Mouse (Mus musculus): Measurements from ENCODE around the gene Lipm. TPM values are rescaled to one million over a fixed set of nuclear protein-coding genes. Genes with fewer than 3 reads are reported as not detected.

The Lipm gene
- polyA plus RNA-seq, 1 experiment from 2014 or later: not detected

DNA sequence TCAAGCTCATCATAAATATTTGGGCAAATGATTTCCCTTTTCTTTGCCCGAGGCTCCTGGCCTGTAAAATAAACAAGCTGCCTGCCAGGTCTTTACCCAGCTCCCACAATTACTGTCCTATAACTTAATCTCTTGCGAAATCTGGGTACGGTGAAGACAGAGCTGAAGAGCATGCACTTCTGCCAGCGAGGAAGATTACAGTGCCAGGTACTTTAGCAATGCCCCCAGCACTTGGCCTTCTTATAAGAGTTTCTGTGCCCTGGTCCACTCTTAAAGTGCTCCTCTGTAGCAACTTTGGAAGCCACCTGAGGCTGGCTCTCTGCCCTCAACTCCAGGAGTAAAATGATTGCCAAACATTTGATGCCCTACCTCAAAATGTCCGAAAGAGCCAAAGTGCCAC is 5.4 kb upstream of the Lipm start:
- no peaks in the 10 kb centered on the region for H3K9me3 ChIP-seq (ENCODE audit: control insufficient read depth, low read length)
- DNase-seq (ENCODE audit: low spot score): no peak
- no peak overlapping the region for H3K4me2 ChIP-seq (ENCODE audit: low read depth, severe bottlenecking)
- no peak overlapping the region for H3K27ac ChIP-seq (replicated peaks; ENCODE audit: low read depth, low read length)
- H3K4me3 ChIP-seq (ENCODE audit: low read depth, low read length): no peak overlapping the region
- no peaks in the 10 kb centered on the region for H3K27me3 ChIP-seq (ENCODE audit: control insufficient read depth, insufficient read depth, low read length)
- no peaks in the 10 kb centered on the region for H3K36me3 ChIP-seq (ENCODE audit: control insufficient read depth, insufficient read depth, low read length)
- ATAC-seq (ENCODE audit: insufficient number of reproducible peaks, low FRiP score, low TSS enrichment, low read depth): no peak
- H3K9ac ChIP-seq (ENCODE audit: low read length): no peak overlapping the region
- no peaks in the 10 kb centered on the region for H3K4me1 ChIP-seq (ENCODE audit: control insufficient read depth, insufficient read depth, low read length)
- WGBS: 82% methylated on average over 5 of the region's 5 CpGs

DNA sequence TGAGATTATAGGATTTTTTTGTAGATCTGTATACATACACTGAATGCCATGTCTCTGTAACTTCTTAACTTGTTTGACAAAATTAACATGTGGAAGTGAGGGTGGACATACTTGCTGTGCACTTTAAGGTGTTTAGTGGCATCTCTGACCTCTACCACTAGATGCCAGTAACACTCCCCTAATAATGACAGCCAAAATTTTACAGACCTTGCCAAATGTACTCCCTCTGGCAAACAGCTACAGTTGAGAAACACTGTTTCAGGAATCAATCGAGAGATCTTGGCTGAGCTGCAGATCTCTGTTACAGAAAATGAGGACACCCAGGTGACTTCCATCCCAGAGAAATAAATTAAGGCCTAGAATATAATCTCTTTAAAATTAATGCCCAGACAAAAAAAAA is 4.5 kb upstream of the Lipm start:
- no peak overlapping the region for H3K4me2 ChIP-seq (ENCODE audit: low read depth, severe bottlenecking)
- no peaks in the 10 kb centered on the region for H3K4me1 ChIP-seq (ENCODE audit: control insufficient read depth, insufficient read depth, low read length)
- H3K36me3 ChIP-seq (ENCODE audit: control insufficient read depth, insufficient read depth, low read length): no peaks in the 10 kb centered on the region
- no peaks in the 10 kb centered on the region for H3K27me3 ChIP-seq (ENCODE audit: control insufficient read depth, insufficient read depth, low read length)
- no peaks in the 10 kb centered on the region for H3K9me3 ChIP-seq (ENCODE audit: control insufficient read depth, low read length)
- H3K9ac ChIP-seq (ENCODE audit: low read length): no peak overlapping the region
- no peak overlapping the region for H3K27ac ChIP-seq (replicated peaks; ENCODE audit: low read depth, low read length)
- H3K4me3 ChIP-seq (ENCODE audit: low read depth, low read length): no peak overlapping the region
- WGBS: 73% methylated on average over 1 of the region's 1 CpGs
- no peak for ATAC-seq (ENCODE audit: insufficient number of reproducible peaks, low FRiP score, low TSS enrichment, low read depth)
- DNase-seq (ENCODE audit: low spot score): no peak

DNA sequence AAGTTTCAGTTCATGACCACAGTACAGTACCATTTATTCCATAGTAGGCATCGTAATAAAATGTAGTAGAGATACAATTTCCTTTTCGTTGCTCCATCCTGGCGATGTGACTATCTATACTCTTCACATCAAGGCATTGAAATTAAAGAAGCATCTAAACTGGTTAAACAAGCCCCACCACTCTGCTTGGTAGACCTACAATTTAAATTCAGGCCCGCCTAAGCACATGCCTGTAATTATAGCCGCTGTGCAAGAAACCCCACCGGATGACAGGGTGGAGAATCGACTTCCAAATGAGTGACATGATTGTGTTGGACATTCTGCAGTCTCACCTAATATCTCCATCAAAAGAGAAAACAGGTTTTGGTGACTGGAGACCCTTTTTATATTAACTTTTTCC is 1.2 kb downstream of the Lipm start:
- Histone ChIP-seq H3K4me3 (ENCODE audit: low read depth, low read length) (no peak overlapping the region), H3K27ac (replicated peaks; ENCODE audit: low read depth, low read length) (no peak overlapping the region), H3K4me1 (ENCODE audit: control insufficient read depth, insufficient read depth, low read length) (no peaks in the 10 kb centered on the region), H3K9ac (ENCODE audit: low read length) (no peak overlapping the region), H3K4me2 (ENCODE audit: low read depth, severe bottlenecking) (no peak overlapping the region), H3K9me3 (ENCODE audit: control insufficient read depth, low read length) (no peaks in the 10 kb centered on the region), H3K36me3 (ENCODE audit: control insufficient read depth, insufficient read depth, low read length) (no peaks in the 10 kb centered on the region), H3K27me3 (ENCODE audit: control insufficient read depth, insufficient read depth, low read length) (no peaks in the 10 kb centered on the region)
- DNase-seq (ENCODE audit: low spot score) (no peak), ATAC-seq (ENCODE audit: insufficient number of reproducible peaks, low FRiP score, low TSS enrichment, low read depth) (no peak)
- 84% methylated on average over 7 of the region's 7 CpGs for WGBS

DNA sequence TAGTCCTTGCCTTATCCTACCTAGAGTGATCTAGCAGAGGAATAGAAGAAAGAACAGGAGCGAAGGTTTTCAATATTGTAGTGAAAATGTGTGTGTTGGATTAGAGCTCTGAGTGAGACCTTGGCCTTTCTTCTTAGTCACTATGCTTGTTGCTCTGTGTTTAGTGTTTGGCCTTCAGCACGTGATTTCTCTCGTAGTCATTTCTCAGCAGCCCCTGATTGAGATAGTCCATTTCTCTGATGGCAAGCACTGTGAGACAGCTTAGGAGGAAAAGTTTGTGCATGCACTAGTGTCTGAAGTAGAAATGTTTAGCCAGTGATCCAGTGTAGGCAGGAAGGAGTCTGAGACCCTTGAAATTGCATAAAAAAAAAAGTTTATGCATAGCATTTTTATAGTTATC is 4.1 kb downstream of the Lipm start:
- ATAC-seq (ENCODE audit: insufficient number of reproducible peaks, low FRiP score, low TSS enrichment, low read depth): no peak
- no peaks in the 10 kb centered on the region for H3K36me3 ChIP-seq (ENCODE audit: control insufficient read depth, insufficient read depth, low read length)

DNA sequence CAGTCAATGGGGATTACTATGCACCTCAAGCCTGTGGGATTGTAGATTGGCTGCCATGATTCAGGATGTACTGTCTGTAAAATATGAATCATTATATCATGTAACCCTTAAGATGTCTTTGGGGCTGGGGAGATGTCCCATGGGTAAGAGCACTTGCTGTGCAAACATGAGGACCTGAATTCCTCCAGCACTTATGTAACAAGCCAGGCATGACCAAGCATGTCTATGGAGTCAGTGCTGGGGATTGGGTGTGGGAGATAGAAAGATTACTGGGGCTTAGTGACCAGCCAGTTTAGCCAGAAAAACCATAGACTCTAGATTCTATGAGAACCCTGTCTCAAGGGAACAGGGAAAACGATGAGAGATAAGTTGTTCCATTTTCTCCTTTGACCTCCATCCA is 18.4 kb downstream of the Lipm start:
- 81% methylated on average over 1 of the region's 1 CpGs for WGBS
- no peaks in the 10 kb centered on the region for H3K27me3 ChIP-seq (ENCODE audit: control insufficient read depth, insufficient read depth, low read length)
- DNase-seq (ENCODE audit: low spot score): no peak
- H3K36me3 ChIP-seq (ENCODE audit: control insufficient read depth, insufficient read depth, low read length): no peaks in the 10 kb centered on the region
- H3K9ac ChIP-seq (ENCODE audit: low read length): no peak overlapping the region
- H3K27ac ChIP-seq (replicated peaks; ENCODE audit: low read depth, low read length): no peak overlapping the region
- H3K4me1 ChIP-seq (ENCODE audit: control insufficient read depth, insufficient read depth, low read length): no peaks in the 10 kb centered on the region
- no peak overlapping the region for H3K4me2 ChIP-seq (ENCODE audit: low read depth, severe bottlenecking)
- no peak overlapping the region for H3K4me3 ChIP-seq (ENCODE audit: low read depth, low read length)
- H3K9me3 ChIP-seq (ENCODE audit: control insufficient read depth, low read length): no peaks in the 10 kb centered on the region
- ATAC-seq (ENCODE audit: insufficient number of reproducible peaks, low FRiP score, low TSS enrichment, low read depth): no peak

More for the DNA sequence above, 4.1 kb downstream of the Lipm start:
- WGBS: 89% methylated on average over 3 of the region's 3 CpGs
- Histone ChIP-seq H3K27ac (replicated peaks; ENCODE audit: low read depth, low read length) (no peak overlapping the region), H3K4me3 (ENCODE audit: low read depth, low read length) (no peak overlapping the region), H3K4me2 (ENCODE audit: low read depth, severe bottlenecking) (no peak overlapping the region), H3K9ac (ENCODE audit: low read length) (no peak overlapping the region), H3K27me3 (ENCODE audit: control insufficient read depth, insufficient read depth, low read length) (no peaks in the 10 kb centered on the region), H3K9me3 (ENCODE audit: control insufficient read depth, low read length) (no peaks in the 10 kb centered on the region), H3K4me1 (ENCODE audit: control insufficient read depth, insufficient read depth, low read length) (no peaks in the 10 kb centered on the region)
- DNase-seq (ENCODE audit: low spot score): no peak

DNA sequence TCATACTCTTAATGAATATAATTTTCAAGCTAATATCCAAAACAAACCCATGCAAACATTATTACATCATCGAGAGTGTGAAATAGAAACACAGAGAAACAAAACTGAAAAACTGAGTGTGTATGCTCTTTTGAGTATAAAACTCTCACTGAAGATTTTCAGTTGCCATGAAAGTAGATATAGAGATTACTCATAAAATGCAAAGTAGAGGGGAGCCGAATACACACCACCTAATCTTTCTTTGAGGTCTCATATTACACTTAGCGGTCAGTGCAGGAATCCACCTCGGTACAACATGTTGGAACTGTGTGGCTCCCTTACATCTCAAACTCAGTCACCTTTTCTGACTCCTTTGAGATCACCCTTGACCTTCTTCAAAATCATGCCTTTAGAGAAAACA is 18.9 kb downstream of the Lipm start:
- Histone ChIP-seq H3K4me2 (ENCODE audit: low read depth, severe bottlenecking) (no peak overlapping the region), H3K9ac (ENCODE audit: low read length) (no peak overlapping the region), H3K4me3 (ENCODE audit: low read depth, low read length) (no peak overlapping the region), H3K9me3 (ENCODE audit: control insufficient read depth, low read length) (no peaks in the 10 kb centered on the region), H3K27me3 (ENCODE audit: control insufficient read depth, insufficient read depth, low read length) (no peaks in the 10 kb centered on the region), H3K27ac (replicated peaks; ENCODE audit: low read depth, low read length) (no peak overlapping the region), H3K4me1 (ENCODE audit: control insufficient read depth, insufficient read depth, low read length) (no peaks in the 10 kb centered on the region), H3K36me3 (ENCODE audit: control insufficient read depth, insufficient read depth, low read length) (no peaks in the 10 kb centered on the region)
- WGBS: 71% methylated on average over 4 of the region's 4 CpGs
- ATAC-seq (ENCODE audit: insufficient number of reproducible peaks, low FRiP score, low TSS enrichment, low read depth): no peak
- no peak for DNase-seq (ENCODE audit: low spot score)

DNA sequence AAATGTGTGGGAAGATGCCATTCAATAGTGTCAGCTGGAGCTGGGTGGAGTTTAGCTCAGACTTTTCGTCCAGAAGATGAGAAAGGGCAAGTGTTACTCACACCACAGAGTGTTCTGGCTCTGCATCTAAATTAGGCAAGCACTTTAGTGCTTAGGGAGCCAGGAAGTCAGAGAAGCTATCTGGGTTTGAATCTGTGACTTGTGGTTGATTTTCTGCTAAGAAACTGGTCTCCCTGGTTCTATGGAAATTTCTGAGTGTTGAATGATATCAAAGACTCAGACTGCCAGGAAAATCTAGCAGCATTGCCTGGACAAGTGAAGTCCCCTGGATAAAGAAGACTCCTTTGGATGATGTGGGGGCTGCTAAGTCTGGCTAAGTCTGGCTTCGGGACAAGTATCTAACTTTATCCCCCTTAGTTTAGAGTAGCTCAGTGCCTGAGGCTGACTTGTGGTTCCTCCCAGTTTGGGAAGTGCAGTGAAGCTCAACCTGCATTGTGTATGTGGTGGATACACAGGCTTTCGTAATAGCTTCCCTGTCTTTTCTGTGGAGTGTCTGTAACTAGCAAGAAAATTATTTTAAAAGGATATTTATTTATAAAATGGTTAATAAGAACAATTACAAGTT is 19.5 kb downstream of the Lipm start:
- no peaks in the 10 kb centered on the region for H3K27me3 ChIP-seq (ENCODE audit: control insufficient read depth, insufficient read depth, low read length)
- no peaks in the 10 kb centered on the region for H3K4me1 ChIP-seq (ENCODE audit: control insufficient read depth, insufficient read depth, low read length)
- ATAC-seq (ENCODE audit: insufficient number of reproducible peaks, low FRiP score, low TSS enrichment, low read depth) (no peak), DNase-seq (ENCODE audit: low spot score) (no peak)
- no peaks in the 10 kb centered on the region for H3K9me3 ChIP-seq (ENCODE audit: control insufficient read depth, low read length)
- 75% methylated on average over 3 of the region's 3 CpGs for WGBS
- no peak overlapping the region for H3K27ac ChIP-seq (replicated peaks; ENCODE audit: low read depth, low read length)
- no peak overlapping the region for H3K9ac ChIP-seq (ENCODE audit: low read length)
- H3K4me3 ChIP-seq (ENCODE audit: low read depth, low read length): no peak overlapping the region
- H3K4me2 ChIP-seq (ENCODE audit: low read depth, severe bottlenecking): no peak overlapping the region
- no peaks in the 10 kb centered on the region for H3K36me3 ChIP-seq (ENCODE audit: control insufficient read depth, insufficient read depth, low read length)

DNA sequence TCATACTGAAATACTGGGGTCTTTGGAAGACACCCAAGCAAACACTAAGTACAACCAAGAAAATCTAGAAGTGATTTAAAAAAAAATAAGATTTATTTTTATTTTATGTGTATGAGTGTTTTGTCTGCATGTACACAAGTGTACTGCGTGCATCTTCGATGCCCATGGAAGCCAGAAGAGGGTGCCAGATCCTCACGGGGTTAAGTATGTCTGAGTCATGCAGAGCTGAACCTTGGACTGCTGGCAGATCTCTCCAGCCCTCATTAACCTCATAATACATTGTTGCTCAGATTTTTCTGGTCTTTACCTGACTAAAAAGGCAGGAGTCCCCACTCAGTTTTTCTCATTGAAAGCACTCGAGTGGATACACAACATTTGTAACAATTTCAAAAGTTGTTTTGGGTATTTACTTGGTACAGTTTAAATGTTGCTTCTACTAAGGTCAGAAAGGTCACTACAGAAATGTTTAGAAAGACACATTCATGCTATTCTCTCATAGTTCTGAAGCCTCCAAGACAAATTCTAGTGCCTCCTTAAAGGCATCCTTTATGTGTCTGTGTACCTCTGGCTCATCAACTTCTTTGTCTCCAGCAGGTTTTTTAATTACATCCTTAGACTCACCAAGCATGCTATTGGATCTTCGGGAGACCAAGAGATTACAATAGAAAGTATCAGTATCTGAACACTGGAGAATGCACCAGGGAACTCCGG is 38.1 kb downstream of the Lipm start:
- Histone ChIP-seq H3K4me2 (ENCODE audit: low read depth, severe bottlenecking) (no peak overlapping the region), H3K27me3 (ENCODE audit: control insufficient read depth, insufficient read depth, low read length) (no peaks in the 10 kb centered on the region), H3K9me3 (ENCODE audit: control insufficient read depth, low read length) (no peaks in the 10 kb centered on the region), H3K4me1 (ENCODE audit: control insufficient read depth, insufficient read depth, low read length) (no peaks in the 10 kb centered on the region), H3K4me3 (ENCODE audit: low read depth, low read length) (no peak overlapping the region), H3K27ac (replicated peaks; ENCODE audit: low read depth, low read length) (no peak overlapping the region), H3K36me3 (ENCODE audit: control insufficient read depth, insufficient read depth, low read length) (no peaks in the 10 kb centered on the region), H3K9ac (ENCODE audit: low read length) (no peak overlapping the region)
- DNase-seq (ENCODE audit: low spot score) (no peak), ATAC-seq (ENCODE audit: insufficient number of reproducible peaks, low FRiP score, low TSS enrichment, low read depth) (no peak)
- WGBS: 89% methylated on average over 6 of the region's 6 CpGs
